Mouse (Mus musculus): ENCODE results near the gene Arhgap33.
"Not testable (repeated sequence)": the region's sequence is repeated elsewhere in the genome, so short reads cannot be mapped to it uniquely, and the experiment has no call there.

The Arhgap33 gene

GRCm38 (mm10) chr7:30492765-30493164 lies 42.1 kb downstream of the Arhgap33 start:
- peak; percentile 88 to 89 for DNase-seq

- no peak for DNase-seq
Measured at GRCm38 (mm10) chr7:30490957-30491307, 43.9 kb downstream of the Arhgap33 start.

- DNase-seq = peak; percentile 63 to 67
Measured at GRCm38 (mm10) chr7:30490251-30490956, 44.5 kb downstream of the Arhgap33 start.

- DNase-seq = no peak
Measured at GRCm38 (mm10) chr7:30484250-30484649, 50.6 kb downstream of the Arhgap33 start.

- peak; percentile 29 to 33 for DNase-seq
Measured at GRCm38 (mm10) chr7:30477415-30478381, 57.2 kb downstream of the Arhgap33 start.

GRCm38 (mm10) chr7:30476136-30476535 lies 58.7 kb downstream of the Arhgap33 start:
- DNase-seq = not testable (repeated sequence)

GRCm38 (mm10) chr7:30474999-30475398 lies 59.9 kb downstream of the Arhgap33 start:
- DNase-seq = no peak

GRCm38 (mm10) chr7:30472411-30472810 lies 62.4 kb downstream of the Arhgap33 start:
- no peak for DNase-seq
